Mouse (Mus musculus): ENCODE measurements around the gene Ubxn4. TPM values are rescaled to one million over a fixed set of nuclear protein-coding genes. Genes with fewer than 3 reads are reported as not detected.

Ubxn4 gene
- 50.8 and 53.5 TPM in 2 replicates for polyA plus RNA-seq (2012; rRNA removed)

DNA sequence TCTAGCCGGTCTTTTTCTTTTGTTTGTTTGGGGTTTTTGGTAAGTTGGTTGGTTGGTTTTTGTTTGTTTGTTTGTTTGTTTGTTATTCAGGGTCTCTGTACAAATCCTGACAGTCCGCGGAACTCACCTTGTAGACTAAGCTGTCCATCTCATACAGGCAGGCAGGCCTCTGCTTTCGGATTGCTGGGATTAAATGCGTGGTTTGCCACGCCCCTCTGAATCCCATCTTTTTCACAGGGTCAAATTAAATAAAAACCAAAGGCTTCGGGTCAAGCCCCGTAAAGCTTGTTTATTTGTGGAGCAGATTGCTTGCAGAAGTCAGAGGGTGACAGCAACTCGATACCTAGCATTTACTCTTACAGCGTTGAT lies at the start of gene Ubxn4:
TSS of gene Ubxn4 (plus strand) at position 338 of the 369 bp plus-strand sequence.

DNA sequence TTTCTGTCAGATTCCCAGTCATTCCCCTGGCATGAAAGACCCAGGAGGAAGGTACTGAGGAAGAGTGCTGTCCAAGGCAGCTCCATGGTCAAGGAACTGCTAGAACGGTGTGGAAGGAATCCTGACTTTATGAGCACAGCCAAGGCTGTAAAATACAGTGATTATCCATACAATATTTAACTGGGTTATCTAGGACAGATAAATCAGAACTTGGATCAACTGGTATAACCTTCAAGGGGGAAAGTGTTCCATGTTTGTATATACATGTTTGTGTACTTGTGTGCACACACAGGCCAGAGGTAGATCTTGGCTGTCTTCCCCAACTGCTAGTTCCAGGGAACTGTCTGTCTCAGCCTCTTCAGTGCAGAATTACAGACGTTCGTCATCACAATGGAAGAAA lies 84.5 kb downstream of the Ubxn4 start, which contains the start of gene Lct:
TSS of gene Lct (minus strand) at position 101 of the 400 bp plus-strand sequence.

Other genes with a start within 250 kb of the Ubxn4 start
- gene Zranb3, start 140.9 kb upstream of the Ubxn4 start, polyA plus RNA-seq (2012; rRNA removed) = 5.9 and 6.5 TPM in 2 replicates
- gene R3hdm1, start 140.7 kb upstream of the Ubxn4 start, polyA plus RNA-seq (2012; rRNA removed) = 110 TPM in 2 replicates
- 0.17 and 0.24 TPM in 2 replicates for gene Lct, start 84.4 kb downstream of the Ubxn4 start, polyA plus RNA-seq (2012; rRNA removed)
- gene Mcm6, start 115.7 kb downstream of the Ubxn4 start, polyA plus RNA-seq (2012; rRNA removed) = 37.0 and 43.1 TPM in 2 replicates
- gene Dars, start 173.4 kb downstream of the Ubxn4 start, polyA plus RNA-seq (2012; rRNA removed) = 55.2 and 61.3 TPM in 2 replicates